Mouse (Mus musculus) CH12.LX (cell line): ENCODE measurements around the gene Wdr63. TPM values are rescaled to one million over a fixed set of nuclear protein-coding genes. Genes with fewer than 3 reads are reported as not detected.

Source experiments
- DNase-seq: peaks from one replicate; pipeline ENCODE4 v3.0.0-alpha.2; 2013; ENCODE audit errors: extremely low read depth
- H3K27ac ChIP-seq: 2 replicates; pipeline ENCODE4 v1.5.1; 2012; ENCODE audit warnings: low read depth, mild to moderate bottlenecking, control low read depth, moderate library complexity; ENCODE audit not compliant: insufficient read depth
- H3K27me3 ChIP-seq: replicated peaks from 2 replicates; pipeline ENCODE3; 2012; ENCODE audit warnings: inconsistent platforms
- H3K36me3 ChIP-seq, 2 experiments: replicated peaks in 1 of 2; 2 replicates each; pipeline versions ENCODE3 to v1.6.1; 2012; ENCODE audit warnings: inconsistent platforms in 1 of 2, low read length in 1 of 2, mild to moderate bottlenecking in 1 of 2, mixed read lengths in 1 of 2, moderate library complexity in 1 of 2; ENCODE audit not compliant: control insufficient read depth in 1 of 2, insufficient read depth in 1 of 2
- H3K4me1 ChIP-seq, 2 experiments: 2 replicates each; pipeline ENCODE4 v1.6.1; 2012; ENCODE audit warnings: inconsistent platforms in 1 of 2, moderate library complexity in 1 of 2; ENCODE audit not compliant: insufficient read depth in 2 of 2, control insufficient read depth in 1 of 2
- H3K4me2 ChIP-seq: 2 replicates; pipeline ENCODE4 v1.6.1; 2012; ENCODE audit warnings: low read depth, mild to moderate bottlenecking, control low read depth; ENCODE audit not compliant: poor library complexity, insufficient read depth, severe bottlenecking
- H3K4me3 ChIP-seq, 3 experiments: fragments of 150-350 bp in 1 of 3; sonication (generic) in 1 of 3; replicated peaks in 1 of 3; 2 replicates each; pipeline versions ENCODE3 to v1.5.1; 2011 to 2012; ENCODE audit warnings: low read depth in 2 of 3, low read length in 2 of 3, mild to moderate bottlenecking in 2 of 3, moderate library complexity in 2 of 3, control low read depth in 1 of 3, improper control_type of control experiment in 1 of 3, inconsistent platforms in 1 of 3, mixed read lengths in 1 of 3; ENCODE audit not compliant: poor library complexity in 1 of 3
- H3K79me2 ChIP-seq: replicated peaks from 2 replicates; pipeline ENCODE4 v1.6.1; 2012; ENCODE audit warnings: mild to moderate bottlenecking, moderate library complexity; ENCODE audit not compliant: control insufficient read depth, poor library complexity, insufficient read depth, severe bottlenecking; ENCODE audit errors: extremely low read depth
- H3K9ac ChIP-seq: 2 replicates; pipeline ENCODE4 v1.6.1; 2012; ENCODE audit warnings: low read depth, mild to moderate bottlenecking, control low read depth, moderate library complexity; ENCODE audit not compliant: insufficient read depth
- H3K9me3 ChIP-seq: replicated peaks from 2 replicates; pipeline ENCODE3; 2012; ENCODE audit warnings: low read length, inconsistent platforms, mixed read lengths
- BHLHE40 ChIP-seq: IDR thresholded peaks from 2 replicates; pipeline ENCODE4 v1.6.1; 2011; ENCODE audit warnings: mild to moderate bottlenecking, low read depth, low read length, improper control_type of control experiment
- CHD1 ChIP-seq: IDR thresholded peaks from 2 replicates; pipeline ENCODE4 v1.6.1; 2012; ENCODE audit warnings: low read depth, low read length, improper control_type of control experiment, inconsistent platforms
- CHD2 ChIP-seq: IDR thresholded peaks from 2 replicates; pipeline ENCODE4 v1.6.1; 2011; ENCODE audit warnings: low read length, improper control_type of control experiment
- CTCF ChIP-seq, 2 experiments: IDR thresholded peaks in 1 of 2; conservative IDR thresholded peaks in 1 of 2; 2 replicates each; pipeline ENCODE4 v1.5.1; 2011 to 2012; ENCODE audit warnings: low read depth in 2 of 2, low read length in 2 of 2, improper control_type of control experiment in 1 of 2, inconsistent platforms in 1 of 2, mild to moderate bottlenecking in 1 of 2, moderate library complexity in 1 of 2
- E2F4 ChIP-seq: IDR thresholded peaks from 2 replicates; pipeline ENCODE4 v1.6.1; 2011; ENCODE audit warnings: low read depth, low read length, improper control_type of control experiment; ENCODE audit not compliant: insufficient replicate concordance
- ELF1 ChIP-seq: IDR thresholded peaks from 2 replicates; pipeline ENCODE4 v1.6.1; 2014; ENCODE audit warnings: low read depth, mild to moderate bottlenecking, inconsistent platforms, low read length, improper control_type of control experiment
- EP300 ChIP-seq: IDR thresholded peaks from 2 replicates; pipeline ENCODE4 v1.6.1; 2011; ENCODE audit warnings: low read length, improper control_type of control experiment
- ETS1 ChIP-seq: conservative IDR thresholded peaks from 2 replicates; pipeline ENCODE4 v1.6.1; 2012; ENCODE audit warnings: low read depth, mild to moderate bottlenecking, inconsistent platforms, low read length, improper control_type of control experiment, moderate library complexity
- HCFC1 ChIP-seq: IDR thresholded peaks from 2 replicates; pipeline ENCODE4 v1.6.1; 2012; ENCODE audit warnings: low read depth, mild to moderate bottlenecking, inconsistent platforms, low read length, improper control_type of control experiment
- JUN ChIP-seq: IDR thresholded peaks from 2 replicates; pipeline ENCODE4 v1.6.1; 2011; ENCODE audit warnings: low read depth, mild to moderate bottlenecking, low read length, improper control_type of control experiment, moderate library complexity; ENCODE audit not compliant: insufficient read depth
- JUND ChIP-seq: conservative IDR thresholded peaks from 2 replicates; pipeline ENCODE4 v1.6.1; 2011; ENCODE audit warnings: low read depth, low read length, improper control_type of control experiment
- MAFK ChIP-seq: IDR thresholded peaks from 2 replicates; pipeline ENCODE4 v1.6.1; 2011; ENCODE audit warnings: low read length, improper control_type of control experiment; ENCODE audit not compliant: insufficient replicate concordance
- MAX ChIP-seq: IDR thresholded peaks from 2 replicates; pipeline ENCODE4 v1.6.1; 2011; ENCODE audit warnings: low read length, improper control_type of control experiment
- MAZ ChIP-seq: IDR thresholded peaks from 2 replicates; pipeline ENCODE4 v1.6.1; 2012; ENCODE audit warnings: low read depth, mild to moderate bottlenecking, inconsistent platforms, low read length, improper control_type of control experiment, moderate library complexity
- MXI1 ChIP-seq: IDR thresholded peaks from 2 replicates; pipeline ENCODE4 v1.6.1; 2011; ENCODE audit warnings: mild to moderate bottlenecking, low read depth, low read length, improper control_type of control experiment
- NELFE ChIP-seq: IDR thresholded peaks from 2 replicates; pipeline ENCODE4 v1.6.1; 2011; ENCODE audit warnings: low read depth, low read length, improper control_type of control experiment
- PAX5 ChIP-seq: IDR thresholded peaks from 2 replicates; pipeline ENCODE4 v1.6.1; 2012; ENCODE audit warnings: low read length, inconsistent platforms, mixed read lengths
- POLR2AphosphoS2 ChIP-seq: IDR thresholded peaks from 2 replicates; pipeline ENCODE4 v1.6.1; 2011; ENCODE audit warnings: low read depth, low read length, improper control_type of control experiment
- RAD21 ChIP-seq: IDR thresholded peaks from 2 replicates; pipeline ENCODE4 v1.6.1; 2011; ENCODE audit warnings: low read depth, mild to moderate bottlenecking, low read length, improper control_type of control experiment, moderate library complexity
- SIN3A ChIP-seq: IDR thresholded peaks from 2 replicates; pipeline ENCODE4 v1.6.1; 2012; ENCODE audit warnings: low read length, improper control_type of control experiment, inconsistent platforms
- SMC3 ChIP-seq: IDR thresholded peaks from 2 replicates; pipeline ENCODE4 v1.6.1; 2011; ENCODE audit warnings: low read depth, low read length, improper control_type of control experiment
- TBP ChIP-seq: conservative IDR thresholded peaks from 2 replicates; pipeline ENCODE4 v1.6.1; 2011; ENCODE audit warnings: low read depth, low read length, improper control_type of control experiment
- TCF12 ChIP-seq: IDR thresholded peaks from 2 replicates; pipeline ENCODE4 v1.6.1; 2014; ENCODE audit warnings: low read depth, mild to moderate bottlenecking, inconsistent platforms, low read length, improper control_type of control experiment
- UBTF ChIP-seq: IDR thresholded peaks from 2 replicates; pipeline ENCODE4 v1.6.1; 2012; ENCODE audit warnings: low read depth, mild to moderate bottlenecking, inconsistent platforms, low read length, improper control_type of control experiment, moderate library complexity
- USF1 ChIP-seq: IDR thresholded peaks from 2 replicates; pipeline ENCODE4 v1.6.1; 2014; ENCODE audit warnings: low read depth, mild to moderate bottlenecking, inconsistent platforms, low read length, improper control_type of control experiment
- USF2 ChIP-seq: conservative IDR thresholded peaks from 2 replicates; pipeline ENCODE4 v1.6.1; 2011; ENCODE audit warnings: low read depth, low read length, improper control_type of control experiment
- ZC3H11A ChIP-seq: IDR thresholded peaks from 2 replicates; pipeline ENCODE4 v1.6.1; 2012; ENCODE audit warnings: low read depth, mild to moderate bottlenecking, inconsistent platforms, low read length, improper control_type of control experiment
- ZKSCAN1 ChIP-seq: IDR thresholded peaks from 2 replicates; pipeline ENCODE4 v1.6.1; 2012; ENCODE audit warnings: low read depth, inconsistent platforms, low read length, improper control_type of control experiment, borderline replicate concordance
- ZMIZ1 ChIP-seq: IDR thresholded peaks from 2 replicates; pipeline ENCODE4 v1.6.1; 2012; ENCODE audit warnings: low read depth, mild to moderate bottlenecking, inconsistent platforms, low read length, improper control_type of control experiment
- ZNF384 ChIP-seq: IDR thresholded peaks from 2 replicates; pipeline ENCODE4 v1.6.1; 2012; ENCODE audit warnings: low read depth, low read length, improper control_type of control experiment, inconsistent platforms
- dilution Hi-C: fragments of 300-500 bp; cut with MboI; formaldehyde crosslinking; loops from 2 replicates; pipeline ENCODE4 v1.14.3; 2020; ENCODE audit warnings: low sequenced_read_pairs; ENCODE audit not compliant: extremely low pct_unique_long_range_greater_than_20kb, extremely low pct_ligation_motif_present
- in situ Hi-C: fragments of 300-500 bp; cut with MboI; formaldehyde crosslinking; loops from 3 replicates; pipeline ENCODE4 v1.14.3; 2019; ENCODE audit warnings: low sequenced_read_pairs, low pct_ligation_motif_present, low pct_unique_long_range_greater_than_20kb, mixed read lengths
- polyA plus RNA-seq: library from polyadenylated mRNA; unstranded; fragments of >175 nt; gene quantifications from 2 replicates; pipeline ENCODE4 v1.2.1, GENCODE M21; 2012; ENCODE audit warnings: low read depth; ENCODE audit not compliant: insufficient read length
- total RNA-seq, 2 experiments: library from RNA; depleted of rRNA; stranded (reverse); fragments of 300-350 nt in 1 of 2; fragments of >200 nt in 1 of 2; gene quantifications; 2 replicates each; pipeline ENCODE4 v1.2.3; 2012 to 2014

The Wdr63 gene
- total and polyA plus RNA-seq, 3 experiments: not detected

GRCm38 (mm10) chr3:146097861-146098260, 10.1 kb downstream of the Wdr63 start:
- H3K4me2 ChIP-seq: no peak overlapping the region
- no peak for TF ChIP-seq MAFK
- TF ChIP-seq ELF1: no peak
- no peak for TF ChIP-seq E2F4
- no peak for TF ChIP-seq EP300
- TF ChIP-seq UBTF: no peak
- no peak for TF ChIP-seq CHD2
- TF ChIP-seq ZMIZ1: no peak
- no peak for TF ChIP-seq JUN
- no peak for TF ChIP-seq TCF12
- no peak for TF ChIP-seq CTCF (conservative IDR thresholded peaks at IDR 0.05 in 1 of 2, IDR thresholded peaks at IDR 0.05 in 1 of 2; ENCODE audit: low read depth in 2 of 2, low read length in 2 of 2)
- TF ChIP-seq JUND: no peak
- TF ChIP-seq ZKSCAN1: no peak
- no peak for TF ChIP-seq ETS1
- no peak for TF ChIP-seq BHLHE40
- TF ChIP-seq ZC3H11A: no peak
- no peak for TF ChIP-seq TBP
- TF ChIP-seq MAZ: no peak
- no peak for TF ChIP-seq ZNF384
- no peak for TF ChIP-seq MAX
- TF ChIP-seq SIN3A: no peak
- no peaks in the 10 kb centered on the region for H3K79me2 ChIP-seq
- H3K4me1 ChIP-seq: peaks cover 0 to 6% of the 10 kb centered on the region in 2 experiments; a peak in 1 of 4 replicates
- in situ Hi-C loops: no loop called here
- no peaks in the 10 kb centered on the region for H3K36me3 ChIP-seq
- H3K4me3 ChIP-seq: no peak overlapping the region
- peaks cover 11% of the 10 kb centered on the region for H3K9me3 ChIP-seq
- DNase-seq: no peak
- dilution Hi-C loops: no loop called here
- no peaks in the 10 kb centered on the region for H3K27me3 ChIP-seq
- no peak overlapping the region for H3K9ac ChIP-seq
- no peak overlapping the region for H3K27ac ChIP-seq

- no peak for DNase-seq
- Histone ChIP-seq H3K4me3 (no peak overlapping the region), H3K4me2 (no peak overlapping the region), H3K79me2 (no peaks in the 10 kb centered on the region), H3K4me1 (peaks cover 0 to 6% of the 10 kb centered on the region in 2 experiments; a peak in 1 of 4 replicates), H3K36me3 (no peaks in the 10 kb centered on the region), H3K9ac (no peak overlapping the region), H3K27me3 (no peaks in the 10 kb centered on the region), H3K9me3 (peaks cover 4% of the 10 kb centered on the region), H3K27ac (no peak overlapping the region)
- in situ Hi-C loops (no loop called here), dilution Hi-C loops (no loop called here)
- TF ChIP-seq HCFC1 (no peak), E2F4 (no peak), ZKSCAN1 (no peak), TBP (no peak), ELF1 (no peak), CTCF (conservative IDR thresholded peaks at IDR 0.05 in 1 of 2, IDR thresholded peaks at IDR 0.05 in 1 of 2; ENCODE audit: low read depth in 2 of 2, low read length in 2 of 2) (no peak), USF2 (no peak), USF1 (no peak), PAX5 (no peak), SMC3 (no peak), RAD21 (no peak), CHD1 (no peak), MXI1 (no peak), NELFE (no peak), POLR2AphosphoS2 (no peak), MAFK (no peak), MAX (no peak)
These were observed 10.9 kb downstream of the Wdr63 start for GRCm38 (mm10) chr3:146096986-146097385.
